Mouse (Mus musculus): ENCODE data around the gene Usp18. TPM values are rescaled to one million over a fixed set of nuclear protein-coding genes. Genes with fewer than 3 reads are reported as not detected.

Gene Usp18
- polyA plus RNA-seq, 1 experiment from 2014 or later, result 0.84 TPM

DNA sequence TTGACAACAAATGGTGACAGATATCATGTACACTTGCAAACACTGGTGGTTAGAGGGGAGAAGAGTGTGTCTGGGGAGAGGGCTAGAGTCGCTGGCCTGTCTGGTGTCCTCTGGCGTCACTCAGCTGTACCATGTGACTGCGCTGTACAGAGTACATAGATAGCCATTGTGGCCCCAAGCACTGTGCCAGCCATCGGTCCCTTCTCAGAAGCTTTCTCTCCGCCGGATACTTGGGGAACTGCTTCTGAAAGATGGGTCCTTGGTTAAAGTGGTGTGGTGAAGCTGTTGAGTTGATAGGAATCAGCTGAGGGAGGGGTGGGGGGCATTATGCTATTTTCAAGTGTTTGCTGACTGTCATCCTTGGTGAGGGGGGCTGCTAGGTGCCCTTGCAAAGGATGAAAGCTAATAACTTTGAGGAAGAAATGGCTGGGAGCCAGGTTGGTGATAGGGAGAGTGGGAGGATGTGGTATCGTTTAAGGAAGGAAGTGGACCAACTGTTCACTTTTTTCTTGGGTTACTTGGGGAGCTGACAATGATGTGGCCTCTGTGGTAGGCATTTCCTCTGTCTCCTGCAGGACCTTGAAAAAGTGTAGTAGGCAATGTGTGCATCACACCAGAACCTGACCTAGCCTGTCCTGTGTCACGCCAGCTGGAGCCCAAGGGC, 30.9 kb upstream of the Usp18 start:
- no peak overlapping the region for H3K9ac ChIP-seq
- H3K4me2 ChIP-seq, result no peak overlapping the region
- no peaks in the 10 kb centered on the region for H3K9me3 ChIP-seq (replicated peaks)
- no peak overlapping the region for H3K4me3 ChIP-seq
- 84% methylated on average over 8 of the region's 8 CpGs for WGBS
- no peak overlapping the region for H3K27ac ChIP-seq
- H3K4me1 ChIP-seq, result peaks cover 18% of the 10 kb centered on the region
- peaks cover 27% of the 10 kb centered on the region for H3K27me3 ChIP-seq
- no peak for ATAC-seq
- no peaks in the 10 kb centered on the region for H3K36me3 ChIP-seq (ENCODE audit: poor library complexity, severe bottlenecking)

DNA sequence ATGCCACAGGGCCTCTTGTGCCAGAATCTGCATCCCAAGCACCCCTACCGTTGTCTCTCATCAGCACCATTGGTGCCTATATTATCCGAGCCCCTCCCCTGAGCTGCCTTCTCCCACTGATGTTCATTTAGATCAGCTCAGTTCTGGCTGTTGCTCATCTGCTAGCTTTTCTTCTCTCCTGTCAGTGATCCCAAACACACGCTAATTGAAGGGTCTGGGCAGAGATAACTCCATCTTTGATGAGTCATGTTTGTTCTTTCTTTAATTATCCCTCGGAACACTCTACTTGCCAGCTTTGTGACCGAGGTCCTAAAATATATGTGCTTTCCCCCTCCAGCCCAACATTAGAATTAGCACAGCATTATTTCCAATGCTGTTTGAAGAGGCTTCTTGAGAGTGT, 30.4 kb upstream of the Usp18 start:
- H3K9me3 ChIP-seq (replicated peaks), result no peaks in the 10 kb centered on the region
- H3K4me3 ChIP-seq, result no peak overlapping the region
- no peak overlapping the region for H3K27ac ChIP-seq
- H3K27me3 ChIP-seq, result peaks cover 22% of the 10 kb centered on the region
- ATAC-seq, result no peak
- no peaks in the 10 kb centered on the region for H3K36me3 ChIP-seq (ENCODE audit: poor library complexity, severe bottlenecking)
- WGBS, result 76% methylated on average over 5 of the region's 5 CpGs
- no peak overlapping the region for H3K9ac ChIP-seq
- peaks cover 16% of the 10 kb centered on the region for H3K4me1 ChIP-seq
- no peak overlapping the region for H3K4me2 ChIP-seq

DNA sequence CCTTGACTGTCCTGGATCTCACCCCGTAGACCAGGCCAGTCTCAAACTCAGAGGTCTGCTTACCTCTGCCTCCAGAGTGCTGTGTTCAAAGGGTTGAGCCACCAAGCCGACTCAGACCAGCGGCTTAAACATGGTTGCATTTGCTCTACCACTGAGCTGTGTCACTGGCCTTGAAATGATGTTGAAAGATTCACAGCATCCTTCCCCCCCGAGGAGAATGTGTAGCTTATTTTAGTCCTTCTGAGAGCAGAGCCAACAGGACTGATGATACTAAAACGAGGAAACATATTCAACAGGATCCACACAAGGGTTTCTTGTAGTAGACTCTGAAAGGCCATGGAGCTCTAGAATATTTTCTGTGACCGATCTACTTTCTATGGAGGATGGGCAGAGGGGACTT, 29.8 kb upstream of the Usp18 start:
- no peaks in the 10 kb centered on the region for H3K9me3 ChIP-seq (replicated peaks)
- no peak overlapping the region for H3K9ac ChIP-seq
- H3K4me2 ChIP-seq, result no peak overlapping the region
- 86% methylated on average over 6 of the region's 6 CpGs for WGBS
- H3K4me1 ChIP-seq, result peaks cover 11% of the 10 kb centered on the region; the same call in 1 of the 2 replicates
- no peak for ATAC-seq
- peaks cover 16% of the 10 kb centered on the region for H3K27me3 ChIP-seq
- H3K36me3 ChIP-seq (ENCODE audit: poor library complexity, severe bottlenecking), result no peaks in the 10 kb centered on the region
- no peak overlapping the region for H3K4me3 ChIP-seq
- no peak overlapping the region for H3K27ac ChIP-seq

DNA sequence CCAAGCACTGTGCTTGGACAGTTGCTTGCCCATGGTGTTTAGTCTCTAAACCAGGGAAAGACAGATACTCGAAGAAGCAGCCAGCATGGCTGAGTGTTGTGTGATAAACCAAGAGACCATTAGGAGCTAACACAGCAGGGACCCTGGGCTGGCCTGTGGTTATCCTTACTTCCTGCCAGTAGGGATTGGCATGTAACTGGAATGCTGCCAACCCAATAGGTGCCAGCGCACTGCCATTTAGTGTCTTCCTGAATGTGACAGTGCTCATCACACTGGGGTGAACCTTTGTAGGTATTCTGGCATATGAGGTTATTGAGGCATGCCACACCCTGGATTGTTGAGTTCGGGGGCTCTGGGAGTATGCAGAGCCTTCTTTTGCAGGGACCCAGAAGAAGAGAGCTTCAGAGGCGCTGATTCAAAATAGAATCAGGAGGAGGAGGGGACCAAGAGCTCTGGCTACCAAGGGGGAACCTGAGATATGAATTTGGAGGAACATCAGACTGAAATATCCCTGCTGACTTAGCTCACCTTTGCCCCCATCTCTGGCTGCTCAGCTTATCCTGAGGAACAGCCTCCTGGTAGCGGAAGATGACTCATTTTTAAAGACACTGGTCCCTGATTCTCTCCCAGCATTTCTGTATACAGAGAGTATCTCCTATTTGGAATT, 29.0 kb upstream of the Usp18 start:
- no peak overlapping the region for H3K27ac ChIP-seq
- no peak overlapping the region for H3K4me3 ChIP-seq
- H3K27me3 ChIP-seq, result peaks cover 8% of the 10 kb centered on the region
- WGBS, result 90% methylated on average over 5 of the region's 5 CpGs
- H3K4me2 ChIP-seq, result no peak overlapping the region
- H3K36me3 ChIP-seq (ENCODE audit: poor library complexity, severe bottlenecking), result no peaks in the 10 kb centered on the region
- H3K9me3 ChIP-seq (replicated peaks), result no peaks in the 10 kb centered on the region
- no peak for ATAC-seq
- H3K4me1 ChIP-seq, result peaks cover 2% of the 10 kb centered on the region; the same call in 1 of the 2 replicates
- H3K9ac ChIP-seq, result no peak overlapping the region

DNA sequence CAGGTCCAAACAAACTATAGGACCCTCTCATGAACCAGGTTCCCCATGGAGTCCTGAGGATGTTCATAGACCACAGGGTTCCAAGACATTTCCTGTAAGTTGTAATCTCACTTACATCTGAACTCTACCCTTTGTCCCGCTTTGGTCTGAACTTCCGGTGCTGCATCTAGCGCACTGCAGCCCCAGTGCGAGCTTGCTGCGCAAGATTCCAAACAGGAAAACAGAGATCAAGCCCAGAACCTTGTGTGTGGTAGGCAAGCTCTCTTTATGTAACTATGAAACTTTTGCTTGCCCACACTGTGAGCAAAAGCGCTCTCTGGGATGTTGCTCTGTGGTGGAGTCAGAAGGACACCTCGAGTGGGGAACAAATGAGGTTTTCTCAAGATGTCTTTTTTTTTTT, 27.7 kb upstream of the Usp18 start:
- Histone ChIP-seq H3K36me3 (ENCODE audit: poor library complexity, severe bottlenecking) (no peaks in the 10 kb centered on the region), H3K4me1 (no peaks in the 10 kb centered on the region), H3K4me3 (no peak overlapping the region), H3K27ac (no peak overlapping the region), H3K4me2 (no peak overlapping the region), H3K27me3 (no peaks in the 10 kb centered on the region), H3K9ac (no peak overlapping the region), H3K9me3 (replicated peaks) (no peaks in the 10 kb centered on the region)
- no peak for ATAC-seq
- 92% methylated on average over 7 of the region's 7 CpGs for WGBS

DNA sequence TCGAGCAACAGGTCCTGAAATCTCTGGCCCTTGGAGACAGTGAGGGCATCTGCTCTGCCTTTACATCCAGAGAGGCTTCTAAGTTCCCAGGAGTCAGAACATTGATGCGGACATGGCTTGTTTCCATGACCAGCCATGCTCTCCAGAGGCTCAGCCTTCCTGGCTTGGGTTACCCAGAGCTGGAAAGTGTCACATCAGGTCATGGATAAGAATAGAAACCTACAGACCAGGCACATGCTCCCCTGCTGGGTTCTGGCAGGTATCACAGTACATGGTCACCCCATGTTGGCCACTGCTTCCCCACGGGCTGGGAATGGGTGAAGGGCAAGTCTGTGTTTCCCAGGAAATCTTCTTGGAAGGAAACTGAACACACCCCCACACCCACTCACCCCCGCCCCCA, 26.3 kb upstream of the Usp18 start:
- H3K36me3 ChIP-seq (ENCODE audit: poor library complexity, severe bottlenecking), result no peaks in the 10 kb centered on the region
- no peak overlapping the region for H3K4me3 ChIP-seq
- no peaks in the 10 kb centered on the region for H3K27me3 ChIP-seq
- no peaks in the 10 kb centered on the region for H3K9me3 ChIP-seq (replicated peaks)
- no peak overlapping the region for H3K27ac ChIP-seq
- 75% methylated on average over 4 of the region's 4 CpGs for whole genome bisulfite sequencing
- no peak overlapping the region for H3K4me2 ChIP-seq
- ATAC-seq, result no peak
- no peak overlapping the region for H3K9ac ChIP-seq
- H3K4me1 ChIP-seq, result no peaks in the 10 kb centered on the region

DNA sequence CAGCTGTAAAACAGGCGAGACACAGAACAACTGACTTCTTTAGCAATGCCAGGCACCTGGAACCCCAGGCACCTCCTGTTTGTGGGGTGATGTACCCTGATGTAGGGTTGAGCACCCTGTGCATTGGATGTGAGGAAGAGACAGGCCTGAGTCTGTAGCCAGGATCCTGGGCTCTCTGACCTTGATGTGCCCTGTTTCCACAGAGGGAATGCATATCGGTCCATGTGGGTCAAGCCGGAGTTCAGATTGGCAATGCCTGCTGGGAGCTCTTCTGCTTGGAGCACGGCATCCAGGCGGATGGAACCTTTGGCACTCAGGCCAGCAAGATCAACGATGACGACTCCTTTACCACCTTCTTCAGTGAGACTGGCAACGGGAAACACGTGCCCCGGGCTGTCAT, 25.5 kb upstream of the Usp18 start:
- no peaks in the 10 kb centered on the region for H3K4me1 ChIP-seq
- H3K9ac ChIP-seq, result no peak overlapping the region
- no peaks in the 10 kb centered on the region for H3K27me3 ChIP-seq
- no peaks in the 10 kb centered on the region for H3K36me3 ChIP-seq (ENCODE audit: poor library complexity, severe bottlenecking)
- no peak overlapping the region for H3K4me2 ChIP-seq
- ATAC-seq, result no peak
- no peak overlapping the region for H3K27ac ChIP-seq
- 92% methylated on average over 10 of the region's 10 CpGs for WGBS
- no peaks in the 10 kb centered on the region for H3K9me3 ChIP-seq (replicated peaks)
- H3K4me3 ChIP-seq, result no peak overlapping the region

DNA sequence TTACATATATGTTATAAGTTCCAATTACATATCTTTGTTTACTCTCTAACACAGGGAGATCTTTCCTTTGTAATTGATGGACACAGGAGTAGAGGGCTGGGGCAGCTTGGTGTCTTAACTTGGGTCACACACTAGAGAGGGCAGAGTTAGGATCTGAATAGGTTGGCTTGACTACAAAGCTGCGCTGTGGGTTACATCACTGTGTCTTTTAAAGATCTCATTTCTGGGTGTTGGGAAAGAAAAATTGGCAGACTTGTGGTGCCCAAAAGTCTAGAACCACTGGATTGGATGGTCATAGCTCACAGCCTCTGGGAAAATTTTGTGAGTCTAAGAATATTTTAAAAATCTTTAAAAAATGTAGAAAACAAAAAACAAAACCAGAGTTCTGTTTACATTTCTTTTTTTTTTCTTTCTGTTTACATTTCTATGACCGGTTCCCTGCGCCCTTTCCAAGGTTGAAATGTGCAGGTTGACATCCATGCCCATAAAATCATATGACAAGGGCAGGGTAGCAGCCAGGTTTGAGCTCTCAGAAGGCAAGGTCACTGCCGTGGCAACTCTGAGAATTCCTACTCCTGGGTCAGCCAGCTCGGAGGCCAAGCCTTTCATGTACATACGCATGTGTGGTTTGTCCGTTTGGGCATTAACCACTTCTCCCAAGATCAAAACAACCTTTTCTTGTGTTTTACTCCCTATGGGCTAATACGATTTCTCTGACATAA, 23.7 kb upstream of the Usp18 start:
- Histone ChIP-seq H3K4me3 (no peak overlapping the region), H3K27me3 (no peaks in the 10 kb centered on the region), H3K9ac (no peak overlapping the region), H3K4me1 (no peaks in the 10 kb centered on the region), H3K36me3 (ENCODE audit: poor library complexity, severe bottlenecking) (no peaks in the 10 kb centered on the region), H3K9me3 (replicated peaks) (no peaks in the 10 kb centered on the region), H3K27ac (no peak overlapping the region), H3K4me2 (no peak overlapping the region)
- no peak for ATAC-seq
- 87% methylated on average over 8 of the region's 8 CpGs for WGBS

DNA sequence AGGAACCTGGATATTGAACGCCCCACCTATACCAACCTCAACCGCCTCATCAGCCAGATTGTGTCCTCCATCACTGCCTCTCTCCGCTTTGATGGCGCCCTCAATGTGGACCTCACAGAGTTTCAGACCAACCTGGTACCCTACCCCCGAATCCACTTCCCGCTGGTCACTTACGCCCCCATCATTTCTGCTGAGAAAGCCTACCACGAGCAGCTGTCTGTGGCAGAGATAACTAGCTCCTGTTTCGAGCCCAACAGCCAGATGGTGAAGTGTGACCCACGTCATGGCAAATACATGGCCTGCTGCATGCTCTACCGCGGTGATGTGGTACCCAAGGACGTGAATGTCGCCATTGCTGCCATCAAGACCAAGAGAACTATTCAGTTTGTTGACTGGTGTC, 22.7 kb upstream of the Usp18 start:
- no peaks in the 10 kb centered on the region for H3K9me3 ChIP-seq (replicated peaks)
- H3K4me1 ChIP-seq, result no peaks in the 10 kb centered on the region
- H3K9ac ChIP-seq, result no peak overlapping the region
- H3K27ac ChIP-seq, result no peak overlapping the region
- H3K4me2 ChIP-seq, result no peak overlapping the region
- H3K27me3 ChIP-seq, result no peaks in the 10 kb centered on the region
- ATAC-seq, result no peak
- H3K4me3 ChIP-seq, result no peak overlapping the region
- WGBS, result 95% methylated on average over 14 of the region's 14 CpGs
- no peaks in the 10 kb centered on the region for H3K36me3 ChIP-seq (ENCODE audit: poor library complexity, severe bottlenecking)

DNA sequence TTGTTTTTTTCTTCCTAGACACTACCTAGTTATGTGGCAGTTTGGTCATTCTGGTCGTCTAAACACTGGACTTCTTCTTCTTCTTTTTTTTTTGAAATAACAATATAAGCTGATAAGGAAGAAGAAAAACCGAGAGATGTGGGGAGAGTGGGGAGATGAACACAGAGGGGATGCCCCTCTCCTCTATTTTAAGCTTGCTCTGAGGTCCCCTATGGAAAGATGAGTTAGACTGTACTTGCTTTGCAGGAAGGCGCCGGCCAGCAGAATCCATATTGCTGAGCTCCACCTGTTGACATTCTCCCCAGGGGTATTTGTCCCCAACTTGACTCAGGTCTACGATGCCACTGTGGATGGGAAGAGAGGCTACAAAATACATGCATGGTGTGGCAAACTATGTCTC, 21.6 kb upstream of the Usp18 start:
- WGBS, result 80% methylated on average over 5 of the region's 5 CpGs

DNA sequence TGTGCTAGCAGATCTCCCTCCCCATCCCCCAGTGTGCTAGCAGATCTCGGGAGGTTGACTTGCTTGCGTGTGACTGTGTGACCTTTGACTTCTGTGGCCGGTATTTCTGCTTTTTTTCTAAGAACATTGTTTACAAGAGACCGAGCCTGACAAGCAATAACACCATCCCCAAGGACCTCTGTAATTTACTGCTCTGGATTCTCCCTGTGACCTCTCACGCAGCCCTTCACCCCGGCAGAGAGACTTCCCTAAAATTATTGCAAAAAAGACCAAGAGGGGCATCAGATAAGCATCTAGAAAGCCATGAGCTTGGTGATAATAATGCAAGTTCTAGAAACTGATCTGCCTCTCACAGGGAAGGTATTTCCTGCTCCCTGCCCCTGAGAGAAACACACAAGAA, 20.7 kb upstream of the Usp18 start:
- Histone ChIP-seq H3K4me1 (no peaks in the 10 kb centered on the region), H3K27ac (no peak overlapping the region), H3K9ac (no peak overlapping the region), H3K9me3 (replicated peaks) (no peaks in the 10 kb centered on the region), H3K27me3 (no peaks in the 10 kb centered on the region), H3K36me3 (ENCODE audit: poor library complexity, severe bottlenecking) (no peaks in the 10 kb centered on the region), H3K4me2 (no peak overlapping the region), H3K4me3 (no peak overlapping the region)
- WGBS, result 52% methylated on average over 6 of the region's 6 CpGs
- no peak for ATAC-seq

More for the DNA sequence above, 21.6 kb upstream of the Usp18 start:
- Histone ChIP-seq H3K27ac (no peak overlapping the region), H3K4me2 (no peak overlapping the region), H3K9ac (no peak overlapping the region), H3K36me3 (ENCODE audit: poor library complexity, severe bottlenecking) (no peaks in the 10 kb centered on the region), H3K9me3 (replicated peaks) (no peaks in the 10 kb centered on the region), H3K4me1 (no peaks in the 10 kb centered on the region), H3K27me3 (no peaks in the 10 kb centered on the region), H3K4me3 (no peak overlapping the region)
- ATAC-seq, result no peak

DNA sequence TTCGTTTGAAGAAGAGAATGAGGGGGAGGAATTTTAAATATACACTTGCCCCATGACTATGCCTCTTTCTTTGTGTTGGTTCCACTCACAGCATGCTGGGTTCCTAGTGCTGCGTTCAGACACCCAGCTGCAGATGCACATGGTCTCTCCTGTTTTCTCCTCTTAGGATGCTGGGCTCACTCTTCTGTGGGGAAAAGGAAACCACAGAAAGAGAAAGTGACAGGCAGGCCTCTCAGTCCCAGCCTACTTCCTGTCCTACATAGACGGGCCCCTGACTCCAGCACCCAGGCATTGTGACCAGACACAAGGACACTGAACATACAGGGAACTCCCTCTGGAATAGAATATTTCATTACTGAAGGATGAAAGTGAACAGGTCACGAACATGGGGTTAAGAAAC, 19.7 kb upstream of the Usp18 start:
- Histone ChIP-seq H3K27me3 (no peaks in the 10 kb centered on the region), H3K4me1 (no peaks in the 10 kb centered on the region), H3K9me3 (replicated peaks) (no peaks in the 10 kb centered on the region), H3K4me3 (no peak overlapping the region), H3K9ac (no peak overlapping the region), H3K36me3 (ENCODE audit: poor library complexity, severe bottlenecking) (no peaks in the 10 kb centered on the region), H3K27ac (no peak overlapping the region), H3K4me2 (no peak overlapping the region)
- ATAC-seq, result no peak
- WGBS, result 75% methylated on average over 4 of the region's 4 CpGs
